Mouse (Mus musculus) intestine, embryonic 15.5 days (tissue): ENCODE measurements around the gene St8sia2. TPM values are rescaled to one million over a fixed set of nuclear protein-coding genes. Genes with fewer than 3 reads are reported as not detected.

Source experiments
- ATAC-seq: fragments of 200-750 bp; cut with Nextera tagmentation; 2 replicates; pipeline ENCODE4 v1.8.0; 2017; ENCODE audit warnings: moderate TSS enrichment, moderate library complexity
- H3K27ac ChIP-seq: fragments of 300-500 bp; sonication (generic); 2 replicates; pipeline ENCODE4 v1.5.1; 2015; ENCODE audit warnings: mild to moderate bottlenecking, inconsistent platforms
- H3K27me3 ChIP-seq: fragments of 300-500 bp; sonication (generic); replicated peaks from 2 replicates; pipeline ENCODE4 v1.6.1; 2015; ENCODE audit warnings: inconsistent platforms
- H3K36me3 ChIP-seq: fragments of 300-500 bp; sonication (generic); 2 replicates; pipeline ENCODE4 v1.6.1; 2015; ENCODE audit warnings: inconsistent platforms
- H3K4me1 ChIP-seq: fragments of 300-500 bp; sonication (generic); replicated peaks from 2 replicates; pipeline ENCODE4 v1.6.1; 2015; ENCODE audit warnings: inconsistent platforms
- H3K4me2 ChIP-seq: fragments of 300-500 bp; sonication (generic); replicated peaks from 2 replicates; pipeline ENCODE4 v1.6.1; 2015; ENCODE audit warnings: mild to moderate bottlenecking, inconsistent platforms
- H3K4me3 ChIP-seq: fragments of 300-500 bp; sonication (generic); replicated peaks from 2 replicates; pipeline ENCODE4 v1.5.1; 2015; ENCODE audit warnings: inconsistent platforms
- H3K9ac ChIP-seq: fragments of 300-500 bp; sonication (generic); 2 replicates; pipeline ENCODE4 v1.6.1; 2015; ENCODE audit warnings: inconsistent platforms
- H3K9me3 ChIP-seq: fragments of 300-500 bp; sonication (generic); 2 replicates; pipeline ENCODE4 v1.6.1; 2016; ENCODE audit warnings: inconsistent platforms
- WGBS: fragments of 180-500 bp; shearing (Covaris S2); methylation state at CpG from one replicate; pipeline ENCODE4 v1.1.7; 2015; 5-methylcytosine and 5-hydroxymethylcytosine counted together
- polyA plus RNA-seq: library from polyadenylated mRNA; unstranded; fragments of >200 nt; fragmentation: Nextera tagmentation; extraction: Ambion mirVana; gene quantifications from 2 replicates; pipeline ENCODE4 v1.2.1, GENCODE M21; 2015

The St8sia2 gene
- polyA plus RNA-seq: 4.3 and 4.4 TPM in 2 replicates

DNA sequence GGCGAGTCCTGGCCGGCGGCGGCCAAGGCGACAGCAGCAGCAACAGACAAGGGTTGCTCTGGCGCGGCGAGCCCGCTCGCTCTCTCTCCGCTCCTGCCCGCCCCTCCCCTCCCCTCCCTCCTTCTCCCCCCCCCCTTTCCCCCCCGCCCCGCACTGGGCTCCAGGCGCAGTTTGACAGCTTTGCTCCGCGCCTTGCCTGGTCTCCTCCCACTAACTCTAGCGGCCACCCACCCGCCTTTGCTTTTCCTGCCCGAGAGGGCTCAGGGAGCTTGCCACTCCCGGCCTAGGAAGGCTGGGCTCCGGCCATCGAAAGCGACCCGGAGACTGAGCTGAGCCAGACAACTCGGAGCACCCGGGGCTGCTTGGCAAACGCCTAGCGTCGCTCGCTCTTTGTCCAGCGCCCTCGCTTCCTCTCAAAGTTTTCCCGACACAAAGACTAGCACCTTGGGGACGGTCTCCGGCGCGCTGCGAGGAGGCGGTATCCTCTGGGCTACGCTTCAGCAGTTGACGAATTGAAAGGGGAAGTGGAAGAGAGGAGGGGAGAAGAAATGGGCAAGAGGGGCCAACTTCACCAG, at the start of gene St8sia2:
Gene St8sia2 (minus strand): TSS at position 90 of the 575 bp plus-strand sequence.
- under 1% methylated on average over 36 of the region's 42 CpGs for WGBS
- H3K27me3 ChIP-seq: peaks cover 19% of the 10 kb centered on the region; the same call in 1 of the 2 replicates
- no peaks in the 10 kb centered on the region for H3K9me3 ChIP-seq
- peak within 1 kb of the TSS; percentile 73 for H3K9ac ChIP-seq
- ATAC-seq: peak; percentile 89
- H3K4me1 ChIP-seq: peaks cover 10% of the 10 kb centered on the region
- peak within 1 kb of the TSS; percentile 98 for H3K4me2 ChIP-seq
- no peaks in the 10 kb centered on the region for H3K36me3 ChIP-seq
- no peak within 1 kb of the TSS for H3K27ac ChIP-seq
- peak within 1 kb of the TSS; percentile 67 for H3K4me3 ChIP-seq

GRCm38 (mm10) chr7:74061076-74061475, 47.6 kb upstream of the St8sia2 start:
- H3K27me3 ChIP-seq: no peaks in the 10 kb centered on the region
- H3K9ac ChIP-seq: no peak overlapping the region
- ATAC-seq: no peak
- no peak overlapping the region for H3K4me2 ChIP-seq
- H3K9me3 ChIP-seq: no peaks in the 10 kb centered on the region
- no peaks in the 10 kb centered on the region for H3K36me3 ChIP-seq
- no peak overlapping the region for H3K27ac ChIP-seq
- H3K4me3 ChIP-seq: no peak overlapping the region
- H3K4me1 ChIP-seq: no peaks in the 10 kb centered on the region
- WGBS: 89% methylated on average over 6 of the region's 6 CpGs

GRCm38 (mm10) chr7:74060306-74060946, 46.9 kb upstream of the St8sia2 start:
- no peak for ATAC-seq
- Histone ChIP-seq H3K4me2 (no peak overlapping the region), H3K27me3 (no peaks in the 10 kb centered on the region), H3K36me3 (no peaks in the 10 kb centered on the region), H3K4me3 (no peak overlapping the region), H3K27ac (no peak overlapping the region), H3K9ac (no peak overlapping the region), H3K9me3 (no peaks in the 10 kb centered on the region), H3K4me1 (no peaks in the 10 kb centered on the region)
- WGBS: 87% methylated on average over 3 of the region's 3 CpGs

DNA sequence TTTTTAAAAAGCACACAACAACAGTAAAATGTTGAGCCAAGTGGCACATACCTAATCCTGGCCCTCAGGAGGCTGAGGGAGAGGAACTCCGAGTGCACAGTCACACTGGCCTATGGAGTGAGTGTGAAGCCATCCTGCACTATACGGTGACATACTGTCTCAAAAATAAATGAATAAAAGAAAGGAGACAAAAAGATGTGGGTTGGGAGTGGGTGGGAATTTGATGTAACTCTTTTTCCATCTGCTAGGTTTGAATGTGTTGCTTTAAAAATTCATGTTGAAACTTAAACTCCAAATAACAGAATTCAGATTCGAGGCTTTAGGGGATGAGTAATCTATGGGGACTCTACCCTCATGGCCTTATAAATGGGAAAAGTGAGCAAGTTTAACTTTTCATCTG, 46.2 kb upstream of the St8sia2 start:
- Histone ChIP-seq H3K9ac (no peak overlapping the region), H3K27me3 (no peaks in the 10 kb centered on the region), H3K4me3 (no peak overlapping the region), H3K9me3 (no peaks in the 10 kb centered on the region), H3K4me2 (no peak overlapping the region), H3K36me3 (no peaks in the 10 kb centered on the region), H3K4me1 (no peaks in the 10 kb centered on the region), H3K27ac (no peak overlapping the region)
- whole genome bisulfite sequencing: 88% methylated on average over 3 of the region's 3 CpGs
- ATAC-seq: no peak

DNA sequence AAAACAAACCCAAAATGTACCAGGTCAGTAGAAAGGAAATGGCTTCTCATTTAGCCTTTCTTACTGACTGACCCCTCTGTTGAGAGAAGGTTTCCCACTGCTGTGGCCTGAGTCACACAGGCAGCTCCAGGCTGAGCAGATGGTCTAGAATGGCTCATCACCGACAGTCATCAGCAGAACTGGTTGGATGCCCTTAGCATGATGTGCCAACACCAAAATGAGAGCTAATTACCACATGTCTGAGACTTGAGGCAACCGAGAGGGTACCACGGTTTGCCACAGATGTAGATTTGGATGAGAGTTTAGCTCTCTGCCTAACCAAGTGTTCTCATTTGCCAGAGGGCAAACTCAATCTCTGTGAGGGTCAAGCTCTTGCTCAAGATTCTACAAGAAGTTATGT, 42.3 kb upstream of the St8sia2 start:
- Histone ChIP-seq H3K27ac (no peak overlapping the region), H3K4me3 (no peak overlapping the region), H3K27me3 (no peaks in the 10 kb centered on the region), H3K4me1 (no peaks in the 10 kb centered on the region), H3K9ac (no peak overlapping the region), H3K36me3 (no peaks in the 10 kb centered on the region), H3K4me2 (no peak overlapping the region), H3K9me3 (no peaks in the 10 kb centered on the region)
- 90% methylated on average over 3 of the region's 3 CpGs for WGBS
- no peak for ATAC-seq

DNA sequence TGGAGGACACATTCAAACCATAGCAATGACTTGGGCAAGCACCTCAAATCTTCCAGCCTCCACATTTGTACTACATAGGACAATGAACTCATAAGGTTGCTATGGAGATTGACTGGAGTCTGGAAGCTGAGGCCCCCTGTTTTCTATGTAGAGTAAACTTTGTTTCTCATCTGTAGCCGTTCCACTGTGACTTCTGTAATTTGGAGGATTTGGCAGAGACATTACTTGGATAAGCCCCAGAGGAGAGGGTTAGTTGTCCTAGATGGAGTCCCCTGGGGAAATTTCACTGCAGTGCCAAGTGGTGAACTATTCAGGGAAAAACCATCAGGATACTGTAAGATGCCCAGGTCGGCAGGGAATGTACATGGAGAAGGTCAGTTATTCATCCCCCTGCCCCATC, 34.1 kb upstream of the St8sia2 start:
- no peak overlapping the region for H3K4me3 ChIP-seq
- H3K4me1 ChIP-seq: 0 out of 2 replicates have a peak, but pooled peaks cover 4% of the 10 kb centered on the region
- no peak overlapping the region for H3K9ac ChIP-seq
- no peak for ATAC-seq
- 77% methylated on average over 2 of the region's 2 CpGs for WGBS
- H3K36me3 ChIP-seq: no peaks in the 10 kb centered on the region
- H3K27ac ChIP-seq: no peak overlapping the region
- H3K9me3 ChIP-seq: no peaks in the 10 kb centered on the region
- H3K4me2 ChIP-seq: no peak overlapping the region
- H3K27me3 ChIP-seq: no peaks in the 10 kb centered on the region

DNA sequence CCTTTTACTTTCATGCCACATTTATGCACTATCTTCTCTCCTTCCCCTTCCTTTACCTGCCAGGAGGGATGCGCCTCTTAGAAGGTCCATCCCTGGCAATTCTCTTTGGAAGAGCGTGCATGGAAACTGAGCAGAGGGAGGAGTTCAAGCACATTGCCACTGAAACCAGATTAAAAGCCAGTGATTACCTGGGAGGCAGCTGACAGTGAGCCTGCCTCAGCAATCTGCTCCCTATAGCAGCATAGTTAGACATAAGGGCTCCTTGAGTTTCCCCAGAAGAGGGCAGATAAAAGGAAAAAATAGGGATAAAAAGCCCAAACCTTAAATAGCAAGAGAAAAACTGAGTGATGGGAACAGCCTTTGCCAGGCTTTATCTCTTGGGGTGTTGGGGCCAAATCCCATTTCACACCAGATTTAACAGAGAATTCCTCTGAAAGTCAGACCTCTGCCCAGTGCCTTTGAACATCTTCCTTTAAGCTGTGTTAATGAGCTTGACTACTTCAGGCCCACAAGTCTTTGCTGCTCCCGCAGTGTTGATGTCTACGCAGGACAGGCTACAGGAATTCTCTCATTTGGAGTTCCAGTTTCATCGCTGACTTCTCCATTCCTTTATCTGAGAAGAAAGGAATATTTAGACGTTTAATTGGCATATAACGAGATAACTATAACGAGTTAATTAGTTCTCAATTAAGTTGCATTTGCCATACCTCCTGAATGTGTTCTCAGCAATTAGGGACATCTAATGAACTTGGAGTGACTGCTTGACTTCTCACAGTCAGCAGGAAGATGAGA, 31.9 kb upstream of the St8sia2 start:
- no peak for ATAC-seq
- H3K9ac ChIP-seq: no peak overlapping the region
- H3K27me3 ChIP-seq: no peaks in the 10 kb centered on the region
- 0 out of 2 replicates have a peak, but pooled peaks cover 4% of the 10 kb centered on the region for H3K4me1 ChIP-seq
- no peak overlapping the region for H3K27ac ChIP-seq
- 86% methylated on average over 8 of the region's 8 CpGs for WGBS
- H3K36me3 ChIP-seq: no peaks in the 10 kb centered on the region
- H3K9me3 ChIP-seq: no peaks in the 10 kb centered on the region
- no peak overlapping the region for H3K4me3 ChIP-seq
- no peak overlapping the region for H3K4me2 ChIP-seq

DNA sequence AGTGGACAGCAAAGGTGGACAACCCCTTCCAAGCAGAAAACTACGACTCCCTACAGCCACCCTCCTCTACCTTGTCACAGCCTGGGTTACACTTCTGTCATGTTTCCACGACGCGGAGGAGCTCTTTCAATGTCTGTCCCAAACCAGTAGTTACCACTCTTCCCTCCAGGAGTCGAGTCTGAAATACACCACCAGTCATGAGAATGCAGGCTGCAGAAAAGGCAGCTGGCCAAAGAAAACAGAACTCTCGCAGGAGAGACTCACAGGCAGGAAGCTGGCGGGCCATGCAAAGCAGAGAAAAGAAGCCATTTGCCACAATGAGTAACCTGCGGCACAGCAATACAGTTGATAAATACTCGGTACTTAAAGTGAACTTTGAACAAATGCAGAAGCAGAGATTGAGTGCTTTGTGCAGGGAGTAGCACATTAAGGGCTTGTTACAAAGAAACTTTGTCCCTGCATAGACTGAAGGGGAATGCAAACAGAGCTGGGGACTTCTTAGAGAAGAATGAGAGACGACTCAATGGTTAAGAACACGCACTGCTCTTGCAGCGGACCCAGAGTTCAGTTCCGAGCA, 30.2 kb upstream of the St8sia2 start:
- WGBS: 49% methylated on average over 13 of the region's 13 CpGs

DNA sequence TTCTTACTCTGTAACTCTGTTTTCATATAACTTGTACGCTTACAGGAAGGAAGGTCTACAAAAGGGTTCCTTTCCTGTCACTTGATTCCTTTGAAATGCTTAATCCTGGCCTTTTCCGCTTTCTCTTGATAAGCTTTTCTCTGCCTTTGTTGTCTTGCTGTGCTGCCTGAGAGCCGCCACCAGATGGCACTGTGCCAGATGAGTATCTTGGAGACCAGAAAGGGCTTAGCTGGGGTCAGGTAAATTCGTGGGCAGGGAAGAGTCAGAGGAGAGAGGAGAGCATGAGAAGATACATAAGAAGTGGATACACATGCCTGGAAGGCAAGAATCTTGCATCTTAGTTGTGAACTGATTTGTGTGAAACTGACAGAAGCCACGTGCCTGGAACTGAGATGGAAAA, 11.5 kb upstream of the St8sia2 start:
- H3K9me3 ChIP-seq: no peaks in the 10 kb centered on the region
- no peaks in the 10 kb centered on the region for H3K36me3 ChIP-seq
- no peak overlapping the region for H3K27ac ChIP-seq
- no peaks in the 10 kb centered on the region for H3K27me3 ChIP-seq
- ATAC-seq: no peak
- no peak overlapping the region for H3K4me2 ChIP-seq
- WGBS: 21% methylated on average over 5 of the region's 5 CpGs
- no peak overlapping the region for H3K9ac ChIP-seq
- no peak overlapping the region for H3K4me3 ChIP-seq
- H3K4me1 ChIP-seq: no peaks in the 10 kb centered on the region

More for the DNA sequence above, 30.2 kb upstream of the St8sia2 start:
- H3K4me2 ChIP-seq: 0 out of 2 replicates have a peak overlapping the region, but pooled peaks have one; percentile 11
- no peak overlapping the region for H3K4me3 ChIP-seq
- H3K9me3 ChIP-seq: no peaks in the 10 kb centered on the region
- H3K36me3 ChIP-seq: no peaks in the 10 kb centered on the region
- 0 out of 2 replicates have a peak, but pooled peaks cover 4% of the 10 kb centered on the region for H3K4me1 ChIP-seq
- no peak overlapping the region for H3K9ac ChIP-seq
- H3K27ac ChIP-seq: no peak overlapping the region
- peak; percentile 84 for ATAC-seq
- H3K27me3 ChIP-seq: no peaks in the 10 kb centered on the region

DNA sequence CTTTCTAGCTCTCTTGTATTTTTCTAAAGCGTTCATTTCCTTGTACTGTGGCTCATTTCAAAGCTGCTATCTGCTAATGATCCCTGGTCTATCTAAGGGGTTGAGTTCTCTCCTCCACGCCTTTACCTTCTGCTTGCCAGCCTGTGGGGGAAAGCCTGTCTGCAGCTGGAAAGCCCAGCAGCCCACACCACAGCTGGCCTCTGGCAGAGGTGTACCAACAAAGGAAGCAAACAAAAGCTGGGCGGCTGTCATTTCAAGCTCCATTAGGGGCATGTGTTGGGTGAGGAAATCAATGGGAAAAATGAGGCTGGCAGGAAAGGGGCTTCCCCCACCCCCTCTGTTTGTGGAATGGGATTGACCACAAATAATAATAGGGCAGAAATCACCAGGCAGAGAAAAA, 10.7 kb upstream of the St8sia2 start:
- WGBS: 61% methylated on average over 3 of the region's 3 CpGs
- no peak overlapping the region for H3K27ac ChIP-seq
- no peak for ATAC-seq
- no peak overlapping the region for H3K4me3 ChIP-seq
- no peaks in the 10 kb centered on the region for H3K27me3 ChIP-seq
- no peaks in the 10 kb centered on the region for H3K36me3 ChIP-seq
- no peaks in the 10 kb centered on the region for H3K9me3 ChIP-seq
- no peak overlapping the region for H3K9ac ChIP-seq
- no peaks in the 10 kb centered on the region for H3K4me1 ChIP-seq
- no peak overlapping the region for H3K4me2 ChIP-seq

- no peak overlapping the region for H3K4me3 ChIP-seq
- no peak overlapping the region for H3K4me2 ChIP-seq
- H3K27ac ChIP-seq: no peak overlapping the region
- no peaks in the 10 kb centered on the region for H3K36me3 ChIP-seq
- no peaks in the 10 kb centered on the region for H3K4me1 ChIP-seq
- ATAC-seq: no peak
- no peaks in the 10 kb centered on the region for H3K27me3 ChIP-seq
- H3K9me3 ChIP-seq: no peaks in the 10 kb centered on the region
- WGBS: 18% methylated on average over 2 of the region's 2 CpGs
- no peak overlapping the region for H3K9ac ChIP-seq
These were observed 9.1 kb upstream of the St8sia2 start for GRCm38 (mm10) chr7:74022571-74022970.

DNA sequence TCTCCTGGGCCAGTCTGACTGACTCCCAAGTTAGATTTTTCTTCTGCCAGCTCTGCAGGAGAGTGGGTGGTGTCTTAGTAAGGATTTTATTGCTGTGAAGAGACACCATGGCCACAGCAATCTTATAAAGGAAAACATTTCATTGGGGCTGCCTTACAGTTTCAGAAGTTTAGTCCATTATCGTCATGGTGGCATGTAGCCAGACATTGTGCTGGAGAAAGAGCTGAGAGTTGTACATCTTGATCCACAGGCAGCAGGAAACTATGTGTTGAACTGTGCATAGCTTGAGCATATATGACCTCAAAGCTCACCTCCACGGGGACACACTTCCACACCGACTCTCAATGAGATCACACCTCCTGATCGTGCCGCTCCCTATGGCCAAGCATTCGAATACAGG, 8.3 kb upstream of the St8sia2 start:
- H3K9ac ChIP-seq: no peak overlapping the region
- H3K27me3 ChIP-seq: no peaks in the 10 kb centered on the region
- 85% methylated on average over 6 of the region's 6 CpGs for WGBS
- H3K4me2 ChIP-seq: no peak overlapping the region
- no peak for ATAC-seq
- H3K4me1 ChIP-seq: no peaks in the 10 kb centered on the region
- no peaks in the 10 kb centered on the region for H3K36me3 ChIP-seq
- no peak overlapping the region for H3K27ac ChIP-seq
- no peaks in the 10 kb centered on the region for H3K9me3 ChIP-seq
- H3K4me3 ChIP-seq: no peak overlapping the region
